Mouse (Mus musculus) ES-E14 (cell line): ENCODE measurements at regions not wholly inside any gene's neighbourhood (a gene's known extent, or its start where the extent isn't known, plus 50 kb on each side); places are given as distances from the start of the nearest gene placed in this dataset.

Experiments
- DNase-seq: peaks from one replicate; pipeline ENCODE4 v3.0.0-alpha.2; 2013; ENCODE audit warnings: low read depth, low spot score
- H3K27ac ChIP-seq: 2 replicates; pipeline ENCODE4 v1.5.1; 2012; ENCODE audit warnings: low read depth, mild to moderate bottlenecking, low read length, moderate library complexity, mixed read lengths; ENCODE audit not compliant: poor library complexity, insufficient read depth, severe bottlenecking
- H3K36me3 ChIP-seq: 2 replicates; pipeline ENCODE4 v1.6.1; 2012; ENCODE audit warnings: mild to moderate bottlenecking, low read length, moderate library complexity, mixed read lengths; ENCODE audit not compliant: control insufficient read depth, poor library complexity, insufficient read depth, severe bottlenecking
- H3K4me1 ChIP-seq, 2 experiments: fragments of 150-350 bp in 1 of 2; sonication (generic) in 1 of 2; 2 replicates each; pipeline ENCODE4 v1.6.1; 2012; ENCODE audit warnings: low read length in 2 of 2, mild to moderate bottlenecking in 1 of 2, mixed read lengths in 1 of 2; ENCODE audit not compliant: control insufficient read depth in 2 of 2, insufficient read depth in 2 of 2, poor library complexity in 1 of 2
- H3K4me3 ChIP-seq, 2 experiments: fragments of 150-350 bp in 1 of 2; sonication (generic) in 1 of 2; 2 replicates each; pipeline ENCODE4 v1.5.1; 2012; ENCODE audit warnings: low read length in 2 of 2, low read depth in 1 of 2, mild to moderate bottlenecking in 1 of 2, mixed read lengths in 1 of 2; ENCODE audit not compliant: insufficient read depth in 1 of 2, poor library complexity in 1 of 2, severe bottlenecking in 1 of 2
- H3K9ac ChIP-seq: 2 replicates; pipeline ENCODE4 v1.6.1; 2012; ENCODE audit warnings: low read depth, mild to moderate bottlenecking, low read length, mixed read lengths; ENCODE audit not compliant: poor library complexity, insufficient read depth, severe bottlenecking
- H3K9me3 ChIP-seq: fragments of 150-350 bp; sonication (generic); 2 replicates; pipeline ENCODE4 v1.6.1; 2012; ENCODE audit warnings: low read depth, mild to moderate bottlenecking, low read length; ENCODE audit not compliant: control insufficient read depth, insufficient read depth
- CHD2 ChIP-seq: IDR thresholded peaks from 2 replicates; pipeline ENCODE4 v1.6.1; 2014; ENCODE audit warnings: mild to moderate bottlenecking, low read depth, low read length, inconsistent platforms
- HCFC1 ChIP-seq: IDR thresholded peaks from 2 replicates; pipeline ENCODE4 v1.6.1; 2012; ENCODE audit warnings: low read length, inconsistent platforms, borderline replicate concordance; ENCODE audit not compliant: insufficient read depth
- MAFK ChIP-seq: IDR thresholded peaks from 2 replicates; pipeline ENCODE4 v1.6.1; 2014; ENCODE audit warnings: mild to moderate bottlenecking, low read depth, low read length, inconsistent platforms; ENCODE audit not compliant: insufficient read depth
- ZC3H11A ChIP-seq: IDR thresholded peaks from 2 replicates; pipeline ENCODE4 v1.6.1; 2012; ENCODE audit warnings: low read depth, mild to moderate bottlenecking, inconsistent platforms, low read length, borderline replicate concordance
- ZNF384 ChIP-seq: IDR thresholded peaks from 2 replicates; pipeline ENCODE4 v1.6.1; 2012; ENCODE audit warnings: low read depth, low read length, inconsistent platforms
- in situ Hi-C, 2 experiments: fragments of 600-800 bp; cut with MboI; formaldehyde crosslinking; loops; one replicate each; pipeline ENCODE4 v1.15.1; 2025; ENCODE audit warnings: low sequenced_read_pairs in 2 of 2, inconsistent platforms in 1 of 2; ENCODE audit not compliant: unreplicated experiment in 2 of 2

DNA sequence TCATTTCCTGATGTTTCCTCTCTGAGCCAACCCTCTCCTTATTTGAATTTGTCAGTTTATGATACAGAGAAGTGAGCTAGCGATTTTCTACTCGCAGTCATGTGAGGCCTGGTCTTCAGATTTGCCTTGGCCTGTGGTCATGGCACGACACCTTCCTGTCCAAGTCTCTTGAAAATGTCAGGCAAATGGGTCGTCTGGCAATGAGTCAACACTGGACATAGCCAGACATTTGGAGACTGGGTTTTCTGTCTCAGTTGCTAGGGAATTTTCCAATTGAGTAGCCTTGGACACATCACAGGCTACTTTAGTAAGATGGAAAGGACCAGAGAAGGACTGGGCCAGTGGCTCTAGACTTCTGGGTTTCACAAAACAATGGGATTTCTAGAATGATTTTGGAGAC, 171.2 kb downstream of the Enc1 start:
- no peak for TF ChIP-seq CHD2
- TF ChIP-seq ZC3H11A: no peak
- no peak for TF ChIP-seq HCFC1
- no peak for TF ChIP-seq MAFK
- in situ Hi-C loops: no loop called here
- Histone ChIP-seq H3K9me3 (no peaks in the 10 kb centered on the region), H3K4me1 (peaks cover 5 to 9% of the 10 kb centered on the region in 2 experiments; a peak in 3 of 4 replicates), H3K4me3 (no peak overlapping the region), H3K36me3 (no peaks in the 10 kb centered on the region), H3K9ac (no peak overlapping the region), H3K27ac (no peak overlapping the region)
- DNase-seq: no peak

GRCm38 (mm10) chr13:97410550-97411201, 169.8 kb downstream of the Enc1 start:
- Histone ChIP-seq H3K36me3 (no peaks in the 10 kb centered on the region), H3K9ac (no peak overlapping the region), H3K27ac (no peak overlapping the region), H3K9me3 (no peaks in the 10 kb centered on the region), H3K4me1 (peaks cover 9 to 14% of the 10 kb centered on the region in 2 experiments; a peak in 3 of 4 replicates), H3K4me3 (no peak overlapping the region)
- in situ Hi-C loops: no loop called here
- no peak for TF ChIP-seq HCFC1
- DNase-seq: no peak

DNA sequence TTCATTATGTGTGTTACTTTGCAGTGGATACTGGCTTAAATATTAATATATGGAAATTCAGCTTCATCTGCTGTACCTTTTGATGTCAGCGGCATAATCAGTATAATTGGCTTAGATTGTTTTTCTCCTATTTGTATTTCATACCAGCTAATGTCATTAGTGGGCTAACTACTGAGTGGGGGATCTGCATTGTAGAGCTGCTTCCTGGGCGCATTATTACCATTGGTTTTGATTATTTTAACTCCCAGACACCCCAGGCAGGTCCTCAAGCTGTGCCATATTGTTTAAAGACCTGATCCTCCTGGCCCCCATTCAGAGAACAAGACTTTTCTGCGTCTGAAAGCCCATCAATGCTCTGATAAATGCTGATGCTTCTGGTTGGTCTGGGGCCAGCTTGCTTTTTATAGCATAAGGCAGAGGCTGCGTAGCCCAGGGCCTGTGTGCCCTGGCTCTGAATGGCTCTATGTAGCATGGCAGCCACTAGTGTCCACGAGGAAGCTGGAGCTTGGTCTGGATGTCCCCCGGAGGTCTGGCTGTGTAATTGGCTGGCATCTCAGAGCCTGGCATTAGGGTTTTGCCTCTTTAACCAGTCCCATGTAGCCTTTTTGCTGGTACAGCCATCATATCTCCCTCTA, 169.1 kb downstream of the Enc1 start:
- H3K4me3 ChIP-seq: no peak overlapping the region
- no peak overlapping the region for H3K9ac ChIP-seq
- in situ Hi-C loops: no loop called here
- TF ChIP-seq ZC3H11A (no peak), ZNF384 (no peak)
- H3K9me3 ChIP-seq: no peaks in the 10 kb centered on the region
- H3K36me3 ChIP-seq: no peaks in the 10 kb centered on the region
- no peak overlapping the region for H3K27ac ChIP-seq
- DNase-seq: no peak
- H3K4me1 ChIP-seq: peaks cover 9 to 14% of the 10 kb centered on the region in 2 experiments; a peak in 3 of 4 replicates

DNA sequence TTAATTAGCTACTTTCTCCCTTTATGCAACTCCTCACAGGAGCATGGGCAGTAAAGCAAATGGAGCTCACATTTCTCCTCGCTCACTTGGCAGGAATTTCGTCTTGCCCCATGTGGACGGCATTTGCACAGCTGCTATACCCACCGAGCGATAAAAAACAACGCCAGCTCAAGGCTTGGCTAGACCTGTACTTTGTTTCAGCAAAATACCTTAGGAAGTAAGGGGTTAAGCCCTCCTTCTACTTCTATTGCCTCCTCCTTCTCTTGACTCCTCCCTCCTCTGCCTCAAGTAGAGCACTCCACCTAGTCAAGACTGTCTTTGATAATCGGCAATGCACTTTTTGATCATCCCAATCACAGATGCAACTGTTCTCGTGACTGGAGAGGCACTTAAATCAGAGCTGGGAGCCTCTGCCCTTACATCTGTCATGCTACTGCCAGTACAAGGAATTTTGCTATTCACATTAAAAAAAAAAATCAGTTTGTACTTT, 168.4 kb downstream of the Enc1 start:
- no peaks in the 10 kb centered on the region for H3K9me3 ChIP-seq
- no peak for DNase-seq
- in situ Hi-C loops: no loop called here
- H3K9ac ChIP-seq: peak overlapping the region; percentile 21; the same call in 1 of the 2 replicates
- H3K4me3 ChIP-seq: peak overlapping the region in 1 of 2 experiments; percentile 20; a peak in 1 of 4 replicates
- H3K4me1 ChIP-seq: peaks cover 9 to 14% of the 10 kb centered on the region in 2 experiments; a peak in 3 of 4 replicates
- no peak overlapping the region for H3K27ac ChIP-seq
- TF ChIP-seq CHD2: no peak
- no peak for TF ChIP-seq ZC3H11A
- no peak for TF ChIP-seq MAFK
- TF ChIP-seq ZNF384: no peak
- TF ChIP-seq HCFC1: no peak
- no peaks in the 10 kb centered on the region for H3K36me3 ChIP-seq
